Mouse (Mus musculus) neural tube, embryonic 15.5 days (tissue): ENCODE data around the gene Syk. TPM values are rescaled to one million over a fixed set of nuclear protein-coding genes. Genes with fewer than 3 reads are reported as not detected.

ENCODE experiments used
- ATAC-seq: fragments of 200-750 bp; cut with Nextera tagmentation; 2 replicates; pipeline ENCODE4 v1.8.0; 2017; ENCODE audit warnings: mild to moderate bottlenecking, moderate TSS enrichment, moderate library complexity; ENCODE audit not compliant: low FRiP score
- H3K27ac ChIP-seq: fragments of 300-500 bp; sonication (generic); replicated peaks from 2 replicates; pipeline ENCODE4 v1.5.1; 2015; ENCODE audit warnings: mild to moderate bottlenecking, inconsistent platforms
- H3K27me3 ChIP-seq: fragments of 300-500 bp; sonication (generic); replicated peaks from 2 replicates; pipeline ENCODE4 v1.6.1; 2015; ENCODE audit warnings: inconsistent platforms
- H3K36me3 ChIP-seq: fragments of 300-500 bp; sonication (generic); 2 replicates; pipeline ENCODE4 v1.6.1; 2015; ENCODE audit warnings: inconsistent platforms
- H3K4me1 ChIP-seq: fragments of 300-500 bp; sonication (generic); 2 replicates; pipeline ENCODE4 v1.6.1; 2015; ENCODE audit warnings: inconsistent platforms
- H3K4me2 ChIP-seq: fragments of 300-500 bp; sonication (generic); 2 replicates; pipeline ENCODE4 v1.6.1; 2015; ENCODE audit warnings: inconsistent platforms, mild to moderate bottlenecking, moderate library complexity
- H3K4me3 ChIP-seq: fragments of 300-500 bp; sonication (generic); replicated peaks from 2 replicates; pipeline ENCODE4 v1.5.1; 2015; ENCODE audit warnings: mild to moderate bottlenecking, inconsistent platforms
- H3K9ac ChIP-seq: fragments of 300-500 bp; sonication (generic); replicated peaks from 2 replicates; pipeline ENCODE4 v1.6.1; 2015; ENCODE audit warnings: mild to moderate bottlenecking, inconsistent platforms
- H3K9me3 ChIP-seq: fragments of 300-500 bp; sonication (generic); replicated peaks from 2 replicates; pipeline ENCODE4 v1.6.1; 2016; ENCODE audit warnings: inconsistent platforms
- WGBS: fragments of 180-500 bp; shearing (Covaris S2); methylation state at CpG from one replicate; pipeline ENCODE4 v1.1.7; 2015; ENCODE audit warnings: mixed read lengths; 5-methylcytosine and 5-hydroxymethylcytosine counted together
- polyA plus RNA-seq: library from polyadenylated mRNA; unstranded; fragments of >200 nt; fragmentation: Nextera tagmentation; extraction: Ambion mirVana; gene quantifications from 2 replicates; pipeline ENCODE4 v1.2.1, GENCODE M21; 2015

Gene Syk
- polyA plus RNA-seq, 1 experiment from 2014 or later = 0.96 TPM

- no peak overlapping the region for H3K4me2 ChIP-seq
- no peak overlapping the region for H3K4me3 ChIP-seq
- H3K4me1 ChIP-seq = no peaks in the 10 kb centered on the region
- WGBS = 84% methylated on average over 11 of the region's 11 CpGs
- no peak overlapping the region for H3K9ac ChIP-seq
- no peaks in the 10 kb centered on the region for H3K9me3 ChIP-seq
- no peaks in the 10 kb centered on the region for H3K36me3 ChIP-seq
- ATAC-seq = no peak
- H3K27me3 ChIP-seq = peaks cover 6% of the 10 kb centered on the region
- no peak overlapping the region for H3K27ac ChIP-seq
Observed at GRCm38 (mm10) chr13:52571591-52572384, 11.2 kb upstream of the Syk start.

DNA sequence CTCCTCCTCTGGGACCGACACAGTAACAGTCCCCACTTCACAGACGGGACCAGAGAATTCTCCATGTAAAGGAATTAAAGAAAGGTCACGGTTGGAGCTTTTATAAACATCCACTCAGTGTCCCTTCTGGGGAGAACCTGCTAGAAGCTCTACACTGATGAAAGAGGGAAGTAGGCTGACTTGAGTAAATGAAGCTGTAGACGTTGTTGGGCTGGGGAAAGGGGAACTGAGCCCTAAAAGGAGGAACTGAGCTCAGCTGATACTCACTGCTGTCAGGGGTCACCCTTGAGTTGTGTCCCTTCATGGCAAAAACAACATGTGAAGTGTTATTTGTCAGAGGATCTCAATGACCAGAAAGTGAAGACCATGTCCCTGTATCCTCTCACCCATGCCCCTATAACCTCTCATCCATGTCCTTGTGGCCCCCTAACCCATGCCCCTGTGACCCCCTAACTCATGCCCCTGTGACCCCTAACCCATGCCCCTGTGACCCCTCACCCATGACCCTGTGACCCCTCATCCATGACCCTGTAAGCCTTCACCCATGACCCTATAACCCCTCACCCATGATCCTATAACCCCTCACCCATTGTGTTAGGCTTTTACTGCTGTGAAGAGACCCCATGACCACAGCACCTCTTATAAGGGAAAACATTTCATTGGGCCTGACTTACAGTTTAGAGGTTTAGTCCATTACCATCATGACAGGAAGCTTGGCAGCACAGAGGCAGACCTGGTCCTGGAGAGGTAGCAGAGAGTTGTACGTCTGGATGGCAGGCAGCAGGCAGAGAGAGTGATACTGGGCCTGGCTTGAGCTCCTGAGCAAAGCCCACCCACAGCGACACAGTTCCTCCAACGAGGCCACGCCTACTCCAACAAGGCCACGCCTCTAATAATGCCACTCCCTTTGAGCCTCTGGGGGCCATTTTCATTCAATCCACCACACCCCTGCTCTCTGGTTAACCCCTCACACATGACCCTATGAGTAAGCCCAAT, 10.2 kb upstream of the Syk start:
- H3K4me3 ChIP-seq = no peak overlapping the region
- 81% methylated on average over 9 of the region's 9 CpGs for WGBS
- no peak for ATAC-seq

GRCm38 (mm10) chr13:52574311-52574710, 8.7 kb upstream of the Syk start:
- Histone ChIP-seq H3K9ac (no peak overlapping the region), H3K4me2 (no peak overlapping the region), H3K4me3 (no peak overlapping the region), H3K27ac (no peak overlapping the region), H3K36me3 (no peaks in the 10 kb centered on the region), H3K9me3 (no peaks in the 10 kb centered on the region), H3K4me1 (no peaks in the 10 kb centered on the region), H3K27me3 (peaks cover 8% of the 10 kb centered on the region)
- ATAC-seq = no peak
- WGBS = 91% methylated on average over 2 of the region's 2 CpGs

More for the DNA sequence above, 10.2 kb upstream of the Syk start:
- Histone ChIP-seq H3K9me3 (no peaks in the 10 kb centered on the region), H3K9ac (no peak overlapping the region), H3K27ac (no peak overlapping the region), H3K36me3 (no peaks in the 10 kb centered on the region), H3K4me2 (no peak overlapping the region), H3K27me3 (peaks cover 8% of the 10 kb centered on the region), H3K4me1 (no peaks in the 10 kb centered on the region)

DNA sequence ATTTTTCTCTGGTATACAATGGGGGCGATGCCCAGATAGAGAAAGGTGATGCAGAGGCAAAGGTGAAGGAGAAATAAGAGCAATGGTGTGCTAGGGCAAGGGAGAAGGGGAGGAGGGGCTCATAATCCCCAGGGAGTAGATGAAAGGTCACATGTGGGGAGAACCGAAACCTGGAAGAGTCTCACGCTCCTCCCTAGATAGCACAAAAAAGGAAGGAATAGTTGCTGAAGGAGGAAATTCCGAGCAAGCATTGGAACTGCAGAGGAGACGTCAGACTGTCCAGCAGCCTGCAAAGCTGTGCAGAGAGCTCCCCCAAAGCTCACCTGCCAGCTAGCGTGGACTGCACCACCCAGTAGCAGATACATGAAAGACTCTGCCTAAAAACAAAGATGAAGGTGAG, 7.5 kb upstream of the Syk start:
- H3K27ac ChIP-seq = no peak overlapping the region
- no peak overlapping the region for H3K9ac ChIP-seq
- peaks cover 8% of the 10 kb centered on the region for H3K27me3 ChIP-seq
- H3K36me3 ChIP-seq = no peaks in the 10 kb centered on the region
- no peak for ATAC-seq
- H3K4me2 ChIP-seq = no peak overlapping the region
- no peaks in the 10 kb centered on the region for H3K4me1 ChIP-seq
- 87% methylated on average over 6 of the region's 6 CpGs for WGBS
- H3K4me3 ChIP-seq = no peak overlapping the region
- no peaks in the 10 kb centered on the region for H3K9me3 ChIP-seq

GRCm38 (mm10) chr13:52576021-52576614, 6.9 kb upstream of the Syk start:
- no peak overlapping the region for H3K4me2 ChIP-seq
- H3K9ac ChIP-seq = no peak overlapping the region
- H3K9me3 ChIP-seq = no peaks in the 10 kb centered on the region
- no peaks in the 10 kb centered on the region for H3K36me3 ChIP-seq
- WGBS = 73% methylated on average over 7 of the region's 7 CpGs
- no peak overlapping the region for H3K27ac ChIP-seq
- H3K27me3 ChIP-seq = peaks cover 8% of the 10 kb centered on the region
- H3K4me1 ChIP-seq = no peaks in the 10 kb centered on the region
- no peak for ATAC-seq
- H3K4me3 ChIP-seq = no peak overlapping the region

DNA sequence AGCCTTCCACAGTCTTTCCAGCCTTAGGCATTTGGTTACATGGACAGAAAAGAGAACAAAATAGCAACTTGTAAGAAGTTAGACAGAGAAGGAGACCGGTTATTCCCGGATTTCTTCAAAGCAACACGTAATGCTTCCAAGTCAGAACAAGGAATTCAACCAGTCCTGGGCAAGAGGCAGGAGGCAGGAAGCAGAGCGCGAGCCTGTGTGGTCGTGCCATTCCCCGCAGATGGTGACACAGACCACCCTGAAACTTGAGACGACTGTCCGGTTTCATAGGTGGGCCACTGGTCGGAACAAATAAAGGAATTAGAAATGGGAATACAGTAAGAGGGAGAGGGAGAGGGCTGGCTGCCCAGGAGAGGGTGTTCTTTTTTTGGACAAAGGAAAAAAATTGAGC, 6.1 kb upstream of the Syk start:
- WGBS = 57% methylated on average over 10 of the region's 10 CpGs
- H3K4me3 ChIP-seq = no peak overlapping the region
- H3K9ac ChIP-seq = no peak overlapping the region
- H3K27me3 ChIP-seq = peaks cover 8% of the 10 kb centered on the region
- ATAC-seq = no peak
- no peak overlapping the region for H3K27ac ChIP-seq
- H3K9me3 ChIP-seq = no peaks in the 10 kb centered on the region
- no peaks in the 10 kb centered on the region for H3K4me1 ChIP-seq
- H3K36me3 ChIP-seq = no peaks in the 10 kb centered on the region
- H3K4me2 ChIP-seq = no peak overlapping the region

GRCm38 (mm10) chr13:52577326-52577920, 5.5 kb upstream of the Syk start:
- H3K27me3 ChIP-seq = peaks cover 10% of the 10 kb centered on the region
- 78% methylated on average over 3 of the region's 3 CpGs for WGBS
- no peak for ATAC-seq
- H3K9me3 ChIP-seq = no peaks in the 10 kb centered on the region
- H3K4me2 ChIP-seq = no peak overlapping the region
- no peak overlapping the region for H3K27ac ChIP-seq
- H3K4me3 ChIP-seq = no peak overlapping the region
- no peaks in the 10 kb centered on the region for H3K36me3 ChIP-seq
- no peak overlapping the region for H3K9ac ChIP-seq
- no peaks in the 10 kb centered on the region for H3K4me1 ChIP-seq

- Histone ChIP-seq H3K27me3 (peaks cover 15% of the 10 kb centered on the region), H3K9me3 (no peaks in the 10 kb centered on the region), H3K4me1 (peaks cover 4% of the 10 kb centered on the region), H3K36me3 (no peaks in the 10 kb centered on the region), H3K4me3 (no peak overlapping the region), H3K9ac (no peak overlapping the region), H3K27ac (no peak overlapping the region), H3K4me2 (no peak overlapping the region)
- WGBS = 33% methylated on average over 4 of the region's 4 CpGs
- ATAC-seq = no peak
Observed at GRCm38 (mm10) chr13:52577939-52578338, 5.0 kb upstream of the Syk start.

GRCm38 (mm10) chr13:52578776-52579175, 4.2 kb upstream of the Syk start:
- no peak overlapping the region for H3K27ac ChIP-seq
- no peaks in the 10 kb centered on the region for H3K9me3 ChIP-seq
- peaks cover 9% of the 10 kb centered on the region for H3K4me1 ChIP-seq
- 73% methylated on average over 2 of the region's 2 CpGs for WGBS
- H3K36me3 ChIP-seq = no peaks in the 10 kb centered on the region
- ATAC-seq = no peak
- H3K4me2 ChIP-seq = no peak overlapping the region
- no peak overlapping the region for H3K4me3 ChIP-seq
- H3K9ac ChIP-seq = no peak overlapping the region
- H3K27me3 ChIP-seq = peaks cover 22% of the 10 kb centered on the region

DNA sequence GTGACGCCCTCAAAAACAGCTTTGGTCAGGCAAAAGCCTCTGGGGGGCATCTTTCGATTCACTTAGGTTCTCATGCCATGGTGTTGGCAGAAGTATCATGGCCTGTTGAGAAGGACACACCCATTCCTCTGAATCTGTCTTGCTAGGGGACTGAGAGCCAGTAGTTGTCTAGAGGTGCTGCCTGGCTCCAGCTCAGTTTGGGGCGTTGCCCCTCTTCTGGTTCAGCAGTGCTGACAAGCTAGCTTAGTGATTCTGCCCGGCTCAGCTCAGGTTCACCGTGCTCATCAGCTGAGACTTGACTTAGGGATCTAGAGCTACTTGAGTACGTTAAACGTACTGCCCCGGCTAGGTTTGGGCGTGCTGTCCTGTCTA, 481 bp upstream of the Syk start:
- peaks cover 9% of the 10 kb centered on the region for H3K4me1 ChIP-seq
- WGBS = 21% methylated on average over 9 of the region's 9 CpGs
- no peak overlapping the region for H3K27ac ChIP-seq
- H3K4me2 ChIP-seq = peak overlapping the region; percentile 96
- H3K9ac ChIP-seq = no peak overlapping the region
- no peaks in the 10 kb centered on the region for H3K9me3 ChIP-seq
- no peaks in the 10 kb centered on the region for H3K36me3 ChIP-seq
- H3K27me3 ChIP-seq = peaks cover 22% of the 10 kb centered on the region
- peak overlapping the region; percentile 59; the same call in 1 of the 2 replicates for H3K4me3 ChIP-seq
- ATAC-seq = no peak

DNA sequence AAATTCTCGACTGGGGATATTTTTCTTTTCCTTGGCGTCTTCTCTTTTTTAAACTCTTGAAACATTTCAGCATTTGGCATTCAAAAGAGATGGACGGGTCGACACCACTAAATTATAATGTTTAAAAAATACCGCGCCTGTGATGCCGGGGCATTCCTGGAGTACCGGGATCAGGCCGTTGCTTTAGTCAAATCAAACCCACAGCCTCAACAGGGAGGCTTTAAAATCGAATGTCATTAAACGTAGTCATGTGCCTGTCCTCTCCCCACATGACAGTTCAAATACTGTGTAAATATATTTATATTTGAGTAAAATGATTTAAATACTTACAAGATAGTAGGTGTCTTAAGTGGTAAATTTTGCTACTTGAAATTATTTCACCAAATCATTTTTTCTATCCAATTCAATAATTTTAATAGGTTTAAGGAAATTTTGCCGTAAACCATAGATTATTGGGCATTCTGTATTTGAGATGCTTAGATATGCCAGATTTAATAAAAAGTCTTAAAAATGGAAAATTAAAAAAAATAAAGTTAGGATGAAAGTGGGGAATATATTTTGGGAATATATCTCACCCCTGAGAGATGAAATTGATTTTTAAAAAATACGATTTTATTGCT, 1.1 kb downstream of the Syk start:
- H3K4me1 ChIP-seq = peaks cover 9% of the 10 kb centered on the region
- 23% methylated on average over 13 of the region's 13 CpGs for WGBS
- H3K4me3 ChIP-seq = no peak overlapping the region
- no peaks in the 10 kb centered on the region for H3K9me3 ChIP-seq
- no peaks in the 10 kb centered on the region for H3K36me3 ChIP-seq
- no peak overlapping the region for H3K9ac ChIP-seq
- H3K4me2 ChIP-seq = peak overlapping the region; percentile 96
- peaks cover 21% of the 10 kb centered on the region for H3K27me3 ChIP-seq
- ATAC-seq = no peak
- no peak overlapping the region for H3K27ac ChIP-seq
